Mouse (Mus musculus) ES-E14 (cell line): ENCODE data around the gene S100pbp.

Experiments
- CHD2 ChIP-seq: IDR thresholded peaks from 2 replicates; pipeline ENCODE4 v1.6.1; 2014; ENCODE audit warnings: mild to moderate bottlenecking, low read depth, low read length, inconsistent platforms
- HCFC1 ChIP-seq: IDR thresholded peaks from 2 replicates; pipeline ENCODE4 v1.6.1; 2012; ENCODE audit warnings: low read length, inconsistent platforms, borderline replicate concordance; ENCODE audit not compliant: insufficient read depth
- MAFK ChIP-seq: IDR thresholded peaks from 2 replicates; pipeline ENCODE4 v1.6.1; 2014; ENCODE audit warnings: mild to moderate bottlenecking, low read depth, low read length, inconsistent platforms; ENCODE audit not compliant: insufficient read depth
- ZC3H11A ChIP-seq: IDR thresholded peaks from 2 replicates; pipeline ENCODE4 v1.6.1; 2012; ENCODE audit warnings: low read depth, mild to moderate bottlenecking, inconsistent platforms, low read length, borderline replicate concordance

GRCm38 (mm10) chr4:129139642-129140041, 49.9 kb downstream of the S100pbp start:
- TF ChIP-seq HCFC1 (no peak), ZC3H11A (no peak), MAFK (no peak), CHD2 (no peak)
